Mouse (Mus musculus) lung, postnatal 25 days (tissue): ENCODE measurements around the gene Naa40.
A peak's percentile ranks its signal among the peaks of the same experiment; 100 is the strongest.

ENCODE experiments used
- DNase-seq: peaks from one replicate; pipeline ENCODE4 v3.0.0; 2022; ENCODE audit warnings: low spot score

Naa40 gene

DNA sequence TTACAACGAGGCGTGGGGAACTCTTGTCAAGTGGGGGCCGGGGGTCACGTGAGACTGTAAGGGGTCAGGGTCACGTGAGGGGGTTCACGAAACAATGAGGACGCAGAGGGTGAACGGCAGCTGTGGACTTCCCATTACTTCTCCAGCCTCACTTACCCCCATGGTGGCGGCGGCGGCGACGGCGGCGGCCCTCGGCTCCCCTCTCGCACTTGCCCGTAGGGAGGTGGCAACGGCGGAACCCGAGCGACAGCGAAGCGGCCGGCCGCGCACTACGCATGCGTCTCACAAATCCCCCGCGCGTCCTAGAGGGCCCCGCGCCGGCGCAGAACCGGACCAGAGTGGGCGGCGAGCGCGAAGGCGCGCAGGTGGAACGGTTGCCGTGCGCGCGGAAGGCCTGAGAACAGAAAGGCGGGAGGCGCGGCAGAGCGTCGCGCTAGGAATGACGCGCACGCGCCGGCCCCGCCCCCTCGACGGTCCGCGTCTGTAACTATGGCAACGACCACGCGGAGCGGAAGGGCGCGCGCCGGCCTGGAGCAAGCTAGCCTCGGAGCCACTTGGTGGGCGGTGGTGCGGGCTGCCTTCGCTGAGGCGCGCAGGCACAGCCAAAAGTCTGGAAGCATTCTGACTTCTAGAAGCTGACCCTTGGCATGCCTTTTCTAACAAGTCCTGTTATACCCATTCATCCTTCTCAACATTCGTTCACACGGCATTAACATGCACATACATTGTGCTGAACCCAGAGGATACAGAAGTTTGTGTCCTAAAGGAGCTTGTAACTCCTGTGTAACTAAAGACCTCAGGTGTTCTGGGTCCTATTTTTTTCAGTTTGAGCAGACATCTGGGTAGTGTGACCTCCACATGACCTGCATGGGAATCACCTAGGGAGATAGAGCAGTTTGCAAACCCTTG lies at the start of gene Naa40:
Naa40 (minus strand) TSS at position 402 of the 909 bp plus-strand sequence.
- DNase-seq = peak; percentile 93

DNA sequence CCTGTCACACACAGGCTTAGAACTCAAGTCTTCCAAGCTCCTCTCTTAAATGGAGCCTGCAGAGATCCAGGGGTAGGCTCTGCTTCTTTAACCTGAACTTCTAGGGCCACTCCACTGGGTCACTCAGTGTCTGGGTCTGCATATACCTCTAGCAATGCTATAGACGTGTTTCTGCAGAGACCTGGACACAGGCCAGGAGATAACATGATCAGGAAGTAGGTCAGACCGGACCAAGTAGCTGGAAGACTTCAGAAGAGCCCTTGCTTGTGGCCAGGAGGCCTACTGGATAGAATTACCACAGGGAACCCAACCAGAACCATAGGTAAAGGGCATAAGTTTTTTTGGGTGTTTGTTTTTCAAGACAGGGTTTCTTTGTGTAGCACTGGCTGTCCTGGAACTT lies 48.8 kb upstream of the Naa40 start:
- no peak for DNase-seq

DNA sequence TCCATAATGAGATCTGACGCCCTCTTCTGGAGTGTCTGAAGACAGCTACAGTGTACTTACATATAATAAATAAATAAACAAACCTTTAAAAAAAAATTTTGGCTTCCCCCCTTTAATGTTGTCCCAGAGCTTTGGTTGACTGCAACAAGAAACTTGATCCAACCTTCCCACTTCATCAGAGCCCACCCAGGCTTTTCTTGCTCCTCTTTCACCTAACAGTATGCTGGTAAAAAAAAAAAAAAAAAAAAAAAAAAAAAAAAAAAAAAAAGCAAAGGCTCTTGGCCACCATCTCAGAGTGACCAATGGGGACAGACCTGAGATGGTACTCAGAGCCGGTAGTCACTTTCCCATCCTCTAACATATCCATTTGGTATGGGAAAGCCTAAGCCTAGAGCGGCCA lies 47.3 kb upstream of the Naa40 start:
- DNase-seq = no peak

DNA sequence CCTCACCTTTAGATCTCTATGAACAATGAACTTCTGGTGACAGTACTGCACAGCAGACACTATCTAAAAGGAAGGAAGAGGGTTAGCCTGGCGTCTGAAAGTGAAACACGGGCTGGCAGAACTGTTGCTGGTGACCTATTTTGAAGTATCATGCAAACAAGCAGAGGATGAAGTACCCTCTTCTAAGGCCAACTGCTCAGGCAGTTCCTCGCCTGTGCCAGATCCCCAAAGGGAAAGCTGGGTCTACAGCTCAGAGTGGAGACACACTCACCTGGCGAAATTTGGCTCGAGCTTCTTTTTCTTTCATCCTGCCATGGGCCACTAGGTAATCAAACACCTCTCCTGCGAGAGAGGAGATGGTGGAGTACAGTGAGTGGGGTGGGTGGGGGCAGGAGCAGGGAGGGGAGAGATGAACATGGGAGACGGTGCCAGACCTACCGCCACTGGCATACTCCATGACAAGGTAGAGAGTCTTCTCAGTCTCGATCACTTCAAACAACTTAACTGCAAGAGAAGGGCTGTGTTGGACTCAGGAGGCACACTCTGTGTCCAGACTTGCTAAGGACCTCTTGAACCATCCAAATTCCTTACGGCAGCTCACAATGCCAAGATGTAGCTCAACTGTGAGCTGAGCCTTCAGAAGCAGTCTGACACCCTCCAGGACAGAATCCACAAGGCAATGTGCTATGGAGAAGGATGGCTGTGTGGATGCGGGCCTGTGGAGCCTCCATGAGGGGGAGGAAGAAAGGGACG lies 45.8 kb upstream of the Naa40 start:
- peak; percentile 28 for DNase-seq

DNA sequence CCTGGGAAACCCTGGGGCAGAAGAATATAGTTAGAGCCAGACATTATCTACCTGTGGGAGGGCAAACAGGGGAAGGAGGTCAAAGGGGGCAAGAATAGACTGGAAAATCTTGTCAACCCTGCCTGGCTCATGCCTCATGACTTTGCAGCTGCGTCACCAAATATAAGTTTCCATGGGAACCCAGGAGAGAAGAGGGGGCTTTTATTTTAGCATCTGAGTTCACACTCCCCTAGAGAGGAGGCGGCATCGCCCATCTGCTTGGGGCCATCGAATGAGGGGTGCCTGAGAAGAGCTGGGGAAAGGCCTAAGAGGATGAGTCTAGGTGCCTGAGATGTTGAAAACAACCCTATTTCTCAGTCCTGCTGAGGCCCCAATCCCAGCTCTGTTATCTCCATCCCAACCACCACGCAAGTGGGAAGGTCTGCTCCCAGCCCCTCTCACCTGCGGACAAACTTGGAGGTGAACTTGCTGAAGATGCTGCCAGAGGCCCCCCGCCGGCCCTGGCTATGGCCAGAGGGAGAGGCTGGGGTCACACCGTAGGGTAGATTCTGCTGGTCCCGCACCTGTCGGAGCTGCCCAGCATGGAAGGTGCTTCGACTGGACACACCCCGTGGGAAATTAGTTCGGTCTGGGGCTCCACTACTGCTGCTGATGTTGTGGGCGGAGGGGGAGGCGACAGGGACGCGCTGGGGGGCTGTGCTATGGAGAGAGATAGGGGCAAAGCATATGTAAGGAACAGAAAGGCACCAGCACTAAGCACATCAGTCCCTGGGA lies 39.8 kb upstream of the Naa40 start:
- DNase-seq = no peak

DNA sequence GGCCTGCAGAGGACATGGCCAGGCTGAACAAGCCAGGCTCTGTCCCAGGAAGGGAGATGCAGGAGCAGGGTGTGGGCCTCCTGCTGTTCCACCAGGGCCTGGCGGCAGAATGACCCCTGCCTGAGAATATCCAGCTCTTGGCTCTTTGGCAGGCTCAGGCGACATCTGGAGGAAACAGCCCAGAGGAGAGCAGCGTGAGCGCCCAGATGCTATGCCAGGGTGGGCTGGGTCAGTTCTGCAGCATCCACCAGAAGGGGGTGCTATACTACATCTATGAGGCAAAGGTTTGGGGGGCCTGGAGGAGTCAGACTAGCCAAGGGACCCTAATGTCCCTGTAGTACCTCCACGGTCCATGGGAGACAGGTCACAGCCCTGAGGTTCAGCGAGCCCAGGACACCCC lies 38.1 kb upstream of the Naa40 start:
- DNase-seq = peak; percentile 49

DNA sequence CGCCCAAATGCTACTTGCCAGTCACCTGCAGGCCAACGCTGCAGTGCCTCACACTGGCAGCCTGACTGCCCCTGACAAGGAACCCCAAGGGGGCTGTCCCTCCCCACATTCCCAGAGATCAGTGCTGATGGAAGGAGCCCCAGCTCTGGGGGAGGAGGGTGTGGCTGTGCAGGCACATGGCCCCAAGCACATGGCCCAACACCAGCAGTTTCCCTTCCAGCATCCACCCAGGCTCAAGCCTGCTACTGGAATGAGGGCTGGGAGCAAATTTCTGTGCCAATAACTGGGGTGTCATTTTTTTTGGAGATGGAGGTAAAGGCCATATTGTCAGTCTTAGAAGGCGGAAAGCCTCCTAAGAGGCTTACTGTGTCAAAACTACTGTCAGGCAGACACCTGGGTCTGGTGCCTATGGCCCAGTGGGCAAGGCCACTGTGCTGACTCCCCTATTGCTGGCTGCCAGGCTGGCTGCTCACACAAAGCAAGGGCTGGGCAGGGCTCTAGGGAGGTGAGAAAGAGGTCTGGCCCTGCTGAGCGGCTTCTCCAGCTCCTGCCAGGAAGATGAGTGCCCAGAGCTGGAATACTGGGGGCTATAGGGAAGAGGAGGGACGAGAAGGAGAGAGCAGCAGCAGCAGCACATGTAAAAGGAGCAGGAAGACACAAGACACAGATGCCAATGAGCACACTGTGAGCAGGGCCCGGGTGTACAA lies 37.4 kb upstream of the Naa40 start:
- DNase-seq = no peak

DNA sequence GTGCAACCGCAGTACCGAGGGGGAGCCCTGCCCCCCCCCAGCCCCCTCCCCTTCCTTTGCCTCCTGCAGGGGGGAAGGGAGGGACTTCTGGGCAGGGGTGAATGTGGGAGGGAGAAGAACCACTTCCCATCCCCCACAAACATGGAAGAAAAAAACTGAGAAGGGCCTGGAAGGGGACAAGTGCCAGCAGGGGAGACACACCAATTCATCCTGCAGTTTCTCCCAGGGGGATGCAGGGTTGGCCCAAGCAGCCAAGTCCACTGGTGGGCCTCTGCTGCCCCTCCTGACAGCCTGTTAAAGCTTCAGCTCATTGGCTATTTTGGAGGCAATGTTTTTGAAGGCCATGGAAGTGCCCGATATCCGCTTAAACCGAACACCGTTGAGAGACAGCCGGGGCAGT lies 35.8 kb upstream of the Naa40 start:
- no peak for DNase-seq

DNA sequence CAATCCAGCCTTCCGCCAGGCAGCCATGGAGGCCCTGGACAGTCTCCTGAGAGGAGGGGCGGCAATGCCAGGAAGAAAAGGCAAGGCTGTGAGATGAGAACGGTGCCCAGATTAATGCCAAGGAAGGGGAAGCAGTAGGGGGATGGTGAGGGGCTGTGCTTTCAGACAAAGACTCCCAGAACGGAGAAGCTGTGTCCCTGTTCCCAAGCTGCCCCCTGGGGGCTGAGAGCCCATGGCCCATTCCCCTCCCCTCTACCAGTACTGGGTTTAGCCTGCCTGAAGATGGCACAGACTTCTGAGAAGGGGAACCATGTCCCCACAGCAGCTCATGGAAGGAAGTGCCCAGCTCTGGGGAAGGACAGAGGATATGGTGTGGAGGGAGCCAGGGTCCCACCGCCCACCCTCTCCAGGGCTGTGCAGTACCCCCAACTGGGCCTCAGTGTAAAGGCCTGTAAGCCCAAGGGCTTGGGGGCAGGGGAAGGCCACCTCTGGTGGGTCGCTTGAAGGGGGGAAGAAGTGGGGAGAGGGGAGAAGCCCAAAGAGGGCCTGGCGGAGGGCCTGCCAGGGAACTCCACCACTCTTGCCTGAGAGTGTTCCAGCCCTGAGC lies 35.2 kb upstream of the Naa40 start:
- DNase-seq = no peak

DNA sequence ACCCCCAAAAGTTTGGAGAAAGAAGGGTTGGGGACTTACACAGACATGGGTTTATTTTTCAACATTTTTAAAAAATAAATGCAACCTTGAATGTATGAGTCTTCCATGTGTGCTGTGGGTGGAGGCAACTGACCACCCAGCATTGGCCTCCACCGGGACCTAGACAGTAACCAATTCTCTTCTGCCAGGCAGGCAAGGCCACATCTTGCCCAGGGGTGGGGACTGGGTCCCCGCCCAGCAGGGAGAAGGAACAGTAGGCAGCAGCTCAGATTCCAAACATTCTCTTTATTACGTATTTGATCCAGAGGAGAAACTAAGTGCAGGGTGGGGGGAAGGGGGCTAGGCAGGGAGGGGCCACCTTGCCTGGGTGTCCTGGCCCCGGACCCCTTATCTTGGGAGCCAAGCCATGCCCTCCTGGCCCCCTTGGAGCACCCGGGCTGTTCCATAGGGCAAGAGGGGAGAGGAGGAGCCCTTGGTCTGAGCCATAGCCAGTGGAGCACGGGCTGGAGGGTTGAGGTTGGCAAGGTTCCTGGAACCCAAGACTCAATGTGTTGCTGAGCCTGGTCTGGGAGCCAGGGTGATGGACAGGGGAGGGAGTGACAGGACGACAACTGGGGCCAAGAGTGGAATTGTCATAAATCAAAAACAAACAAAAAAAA lies 34.3 kb upstream of the Naa40 start:
- no peak for DNase-seq

DNA sequence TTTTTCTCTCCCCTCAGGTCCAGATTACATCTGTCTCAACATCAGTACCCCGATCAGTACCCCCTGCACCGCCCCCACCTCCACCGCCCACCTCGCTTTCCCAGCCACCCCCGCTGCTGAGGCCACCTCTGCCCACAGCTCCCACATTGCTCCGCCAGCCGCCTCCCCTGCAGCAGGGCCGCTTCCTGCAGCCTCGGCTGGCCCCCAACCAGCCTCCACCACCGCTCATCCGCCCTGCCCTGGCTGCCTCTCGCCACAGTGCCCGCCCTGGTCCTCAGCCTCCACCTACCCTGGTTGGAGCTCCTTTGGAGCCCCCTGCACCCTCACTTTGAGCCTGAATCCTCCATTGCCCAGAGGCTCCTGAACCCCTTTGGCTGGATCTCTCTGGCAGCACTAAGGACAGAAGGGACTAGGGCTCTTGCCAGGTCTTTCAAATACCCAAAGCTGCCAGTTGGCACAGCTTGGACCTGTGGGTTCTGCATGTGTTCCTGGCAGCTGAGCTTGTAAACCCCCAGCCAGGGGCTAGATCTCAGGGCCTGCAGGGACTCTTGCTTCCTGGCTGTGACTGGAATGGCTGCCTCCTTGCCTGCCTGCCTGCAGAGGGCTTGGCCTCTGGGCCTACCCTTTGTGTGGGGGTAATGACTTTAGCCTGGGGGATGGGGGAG lies 33.5 kb upstream of the Naa40 start:
- DNase-seq = no peak

DNA sequence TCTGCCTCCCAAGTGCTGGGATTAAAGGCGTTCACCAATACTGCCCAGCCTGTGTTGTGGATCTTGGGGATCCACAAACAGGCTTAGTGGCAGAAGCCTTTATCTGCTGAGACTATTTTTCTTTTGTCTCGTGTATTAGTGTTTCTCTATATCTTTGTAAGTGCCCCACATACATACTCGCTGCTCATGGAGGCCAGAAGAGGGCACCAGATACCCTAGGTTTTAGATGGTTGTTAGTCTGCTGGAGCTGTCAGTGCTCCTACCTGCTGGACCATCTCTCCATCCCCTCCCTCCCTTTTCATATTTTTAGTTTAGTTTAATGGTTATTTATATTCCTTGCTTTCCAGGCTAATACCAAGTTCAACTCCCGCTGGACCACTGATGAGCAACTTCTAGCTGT lies 32.5 kb upstream of the Naa40 start:
- DNase-seq = no peak

DNA sequence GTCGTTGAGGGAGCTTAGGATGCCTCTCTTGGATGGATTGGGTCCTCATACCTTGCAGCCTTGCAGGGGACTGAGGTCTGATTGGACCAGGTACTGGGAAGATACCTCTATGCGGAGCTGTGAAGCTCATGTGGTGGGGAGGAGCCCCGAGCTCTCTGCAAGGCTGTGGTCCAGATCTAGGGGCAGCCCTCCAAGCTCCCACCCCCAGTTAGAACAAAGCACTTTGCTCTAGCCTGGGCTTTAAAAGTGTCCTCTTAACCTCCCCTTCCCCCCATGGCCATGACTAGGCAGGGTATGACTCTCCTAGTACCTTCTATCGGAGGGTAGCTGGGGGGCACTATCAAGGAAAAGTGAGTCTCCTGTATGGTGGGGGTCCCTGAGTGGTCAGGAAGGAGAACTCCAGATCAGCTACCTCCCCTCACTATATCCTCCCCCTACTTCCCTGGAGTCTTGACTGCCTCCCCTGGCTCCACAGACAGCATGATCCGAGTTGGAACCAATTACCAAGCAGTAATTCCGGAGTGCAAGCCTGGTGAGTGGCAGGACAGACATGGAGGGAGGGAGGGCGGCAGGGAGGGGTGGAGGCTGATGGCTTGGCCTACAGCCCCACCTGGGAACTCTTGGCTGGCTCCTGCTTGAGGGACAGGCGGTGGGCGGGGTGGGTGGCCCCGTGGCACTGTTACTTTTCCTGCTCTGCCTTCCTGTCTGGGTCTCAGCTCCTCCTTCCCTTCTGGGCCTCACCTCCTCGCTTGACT lies 28.5 kb upstream of the Naa40 start:
- no peak for DNase-seq

DNA sequence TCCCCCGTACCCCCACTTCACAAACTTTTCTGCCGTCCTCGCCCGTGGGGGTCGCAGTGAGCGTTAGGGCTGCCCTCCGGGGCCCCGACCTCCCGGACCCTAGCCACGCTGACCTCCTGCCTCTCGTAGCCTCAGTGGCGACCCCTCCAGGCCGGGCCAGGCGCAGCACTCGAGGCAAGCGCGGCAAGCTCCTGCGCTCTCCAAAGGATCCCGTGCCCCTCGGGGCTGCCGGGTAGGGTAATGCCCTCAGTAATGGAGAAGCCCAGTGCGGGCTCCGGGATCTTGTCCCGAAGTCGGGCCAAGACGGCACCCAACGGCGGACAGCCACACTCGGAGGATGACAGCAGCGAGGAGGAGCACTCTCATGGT lies 27.7 kb upstream of the Naa40 start:
- peak; percentile 64 for DNase-seq

DNA sequence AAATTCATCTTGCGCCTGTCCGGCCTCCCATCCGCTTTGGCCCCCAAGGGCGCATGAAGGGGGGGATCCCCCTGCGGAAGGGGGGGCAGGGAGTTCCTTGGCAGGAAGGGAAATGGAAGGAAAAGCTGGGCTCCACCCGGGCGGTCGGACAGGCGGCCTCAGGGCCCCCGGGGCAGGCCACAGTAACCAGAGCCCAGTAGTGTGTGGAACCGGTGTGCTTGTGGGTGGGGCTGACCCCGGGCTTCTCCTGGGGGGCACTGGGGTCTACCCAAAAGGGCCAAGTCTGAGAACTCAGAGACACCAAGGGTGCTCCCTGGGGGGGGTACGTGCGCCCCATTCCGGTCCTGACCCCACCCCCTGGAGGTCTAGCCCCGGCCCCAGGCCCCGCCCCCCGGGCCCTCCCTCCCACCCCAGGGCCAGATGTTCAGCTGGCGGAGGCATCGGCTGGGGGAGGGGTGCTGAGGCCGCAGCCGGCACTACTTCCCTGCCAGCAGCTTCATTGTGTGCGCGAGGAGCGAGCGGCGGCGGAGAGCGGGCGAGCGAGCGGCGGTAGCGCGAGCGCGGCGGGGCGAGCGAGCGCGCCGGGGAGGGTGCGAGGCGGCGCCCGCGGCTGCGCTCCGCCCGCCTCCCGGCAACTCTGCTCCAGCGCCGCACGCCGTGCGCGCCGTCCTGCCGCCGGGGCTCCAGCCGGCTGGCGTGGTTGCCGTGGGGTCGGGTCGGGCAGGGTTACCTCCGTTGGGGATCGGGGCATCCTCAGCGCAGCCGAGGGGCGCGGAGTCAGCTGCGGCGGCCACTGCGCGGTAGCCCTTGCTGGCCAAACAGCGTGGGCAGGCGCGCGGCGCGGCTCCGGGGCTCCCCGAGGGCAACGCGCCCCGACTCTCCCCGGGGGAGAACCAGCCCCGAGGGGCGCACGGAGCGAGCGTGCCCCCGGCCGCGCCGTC lies 27.1 kb upstream of the Naa40 start:
- DNase-seq = peak; percentile 74

DNA sequence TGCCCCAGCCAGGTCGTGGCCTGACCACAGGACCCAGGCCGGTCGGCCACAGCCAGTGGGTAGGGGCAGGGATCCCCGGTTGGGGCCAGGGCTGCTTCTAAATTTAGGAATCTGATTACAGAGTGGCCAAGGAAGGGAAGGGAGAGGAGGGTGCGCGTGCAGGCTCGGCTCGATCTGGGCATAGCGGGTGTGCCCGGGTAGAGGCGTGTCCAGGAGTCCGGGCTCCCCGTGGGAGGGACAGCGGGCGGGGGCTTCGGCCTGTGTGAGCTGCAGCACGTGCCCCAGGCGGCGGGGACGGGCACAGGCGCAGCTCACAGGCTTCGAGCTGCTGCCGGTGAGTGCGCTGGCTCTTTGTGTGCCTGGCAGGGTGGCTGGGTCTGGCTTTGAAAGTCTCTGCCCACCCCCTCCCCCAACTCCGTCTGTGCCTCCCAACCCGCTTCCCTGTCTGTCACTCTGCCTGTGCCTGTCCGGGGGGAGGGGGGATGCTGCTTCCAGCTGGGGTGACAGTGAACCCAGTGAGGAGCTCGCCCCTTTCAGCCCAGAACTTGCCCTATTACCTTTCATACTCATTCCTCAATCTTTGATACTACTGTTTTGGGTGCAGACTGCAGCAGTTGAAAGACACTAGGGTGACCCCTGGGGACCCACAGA lies 26.2 kb upstream of the Naa40 start, which contains the start of gene Rcor2:
Rcor2 (plus strand) TSS at position 235 of the 651 bp plus-strand sequence.
- peak; percentile 72 for DNase-seq

DNA sequence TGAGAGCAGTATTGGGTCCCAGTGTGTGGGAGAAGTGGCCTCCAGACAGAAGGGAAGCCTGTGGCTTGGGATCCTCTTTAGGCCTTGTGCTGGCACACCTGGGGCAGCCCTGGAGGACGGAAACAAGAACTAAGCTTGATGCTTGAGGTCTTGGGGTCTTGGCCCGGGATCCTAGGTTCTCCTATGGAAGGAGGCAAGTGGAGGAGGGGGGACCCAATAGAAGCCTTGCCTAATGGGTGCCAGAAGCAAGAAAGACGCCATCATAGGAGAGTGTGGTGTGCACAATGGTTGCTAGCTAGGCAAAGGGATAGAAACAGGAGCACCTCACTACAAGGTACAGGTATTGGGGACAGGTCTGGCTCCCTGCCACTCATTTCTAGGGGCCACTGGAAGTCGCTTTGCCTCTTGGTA lies 25.4 kb upstream of the Naa40 start:
- DNase-seq = no peak
